Mouse (Mus musculus) spleen, adult 2 months (tissue): ENCODE results near the gene Trim80.

ENCODE experiments used
- CTCF ChIP-seq: fragments of 200-500 bp; IDR thresholded peaks from 2 replicates; pipeline ENCODE4 v1.5.1; 2011; ENCODE audit warnings: mild to moderate bottlenecking, inconsistent platforms; ENCODE audit not compliant: insufficient read depth, insufficient read length, insufficient replicate concordance; ENCODE audit errors: extremely low read depth
- POLR2A ChIP-seq: fragments of 200-500 bp; IDR thresholded peaks from 2 replicates; pipeline ENCODE4 v1.6.1; 2011; ENCODE audit warnings: low read depth, low read length, inconsistent platforms

DNA sequence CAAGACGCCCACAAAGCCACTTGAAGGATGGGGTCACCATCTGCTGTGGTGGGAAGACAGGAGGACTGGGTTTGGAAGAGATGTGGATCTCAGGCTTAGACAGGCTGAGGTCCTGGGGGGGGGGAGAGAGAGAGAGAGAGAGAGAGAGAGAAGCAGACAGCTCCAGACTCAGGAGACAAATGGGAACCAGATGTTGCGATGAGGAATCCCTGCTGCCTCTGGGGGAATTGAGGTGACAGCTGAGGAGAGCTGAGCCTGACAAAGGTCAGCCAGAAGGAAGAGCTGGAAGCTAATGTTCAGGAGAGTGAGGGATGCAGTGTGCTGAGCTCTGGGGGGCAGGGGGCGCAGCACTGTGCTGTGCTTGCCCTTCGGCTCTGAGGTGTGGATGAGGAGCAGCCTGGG lies 26.9 kb downstream of the Trim80 start:
- TF ChIP-seq POLR2A (no peak), CTCF (no peak)
